Mouse (Mus musculus): ENCODE measurements around the gene Slc2a10. TPM values are rescaled to one million over a fixed set of nuclear protein-coding genes. Genes with fewer than 3 reads are reported as not detected.
"Not testable (repeated sequence)": the region's sequence is repeated elsewhere in the genome, so short reads cannot be mapped to it uniquely, and the experiment has no call there.

The Slc2a10 gene
- total RNA-seq, 2 experiments from 2014 or later: not detected

GRCm38 (mm10) chr2:165497706-165498275 lies 5.8 kb upstream of the Slc2a10 start:
- ATAC-seq (ENCODE audit: poor library complexity, severe bottlenecking): no peak

- no peak for ATAC-seq (ENCODE audit: poor library complexity, severe bottlenecking)
Measured at GRCm38 (mm10) chr2:165498816-165499215, 4.8 kb upstream of the Slc2a10 start.

GRCm38 (mm10) chr2:165509686-165510085 lies 6.1 kb downstream of the Slc2a10 start:
- no peak for ATAC-seq (ENCODE audit: poor library complexity, severe bottlenecking)

- no peak for ATAC-seq (ENCODE audit: poor library complexity, severe bottlenecking)
Measured at GRCm38 (mm10) chr2:165510466-165510865, 6.9 kb downstream of the Slc2a10 start.

- not testable (repeated sequence) for ATAC-seq (ENCODE audit: poor library complexity, severe bottlenecking)
Measured at GRCm38 (mm10) chr2:165510914-165511458, 7.4 kb downstream of the Slc2a10 start.

- ATAC-seq (ENCODE audit: poor library complexity, severe bottlenecking): not testable (repeated sequence)
Measured at GRCm38 (mm10) chr2:165511530-165511929, 7.9 kb downstream of the Slc2a10 start.

GRCm38 (mm10) chr2:165512426-165512825 lies 8.8 kb downstream of the Slc2a10 start:
- ATAC-seq (ENCODE audit: poor library complexity, severe bottlenecking): no peak

GRCm38 (mm10) chr2:165512870-165513600 lies 9.4 kb downstream of the Slc2a10 start:
- no peak for ATAC-seq (ENCODE audit: poor library complexity, severe bottlenecking)

- ATAC-seq (ENCODE audit: poor library complexity, severe bottlenecking): no peak
Measured at GRCm38 (mm10) chr2:165515178-165515728, 11.7 kb downstream of the Slc2a10 start.

- no peak for ATAC-seq (ENCODE audit: poor library complexity, severe bottlenecking)
Measured at GRCm38 (mm10) chr2:165525609-165526008, 22.0 kb downstream of the Slc2a10 start.

GRCm38 (mm10) chr2:165529106-165529505 lies 25.5 kb downstream of the Slc2a10 start:
- ATAC-seq (ENCODE audit: poor library complexity, severe bottlenecking): peak; percentile 54

GRCm38 (mm10) chr2:165533789-165534188 lies 30.2 kb downstream of the Slc2a10 start:
- no peak for ATAC-seq (ENCODE audit: poor library complexity, severe bottlenecking)

GRCm38 (mm10) chr2:165540975-165541374 lies 37.4 kb downstream of the Slc2a10 start:
- no peak for ATAC-seq (ENCODE audit: poor library complexity, severe bottlenecking)

- ATAC-seq (ENCODE audit: poor library complexity, severe bottlenecking): no peak
Measured at GRCm38 (mm10) chr2:165542939-165543669, 39.5 kb downstream of the Slc2a10 start.

GRCm38 (mm10) chr2:165543670-165544016 lies 40.1 kb downstream of the Slc2a10 start:
- no peak for ATAC-seq (ENCODE audit: poor library complexity, severe bottlenecking)

GRCm38 (mm10) chr2:165545687-165546086 lies 42.1 kb downstream of the Slc2a10 start:
- no peak for ATAC-seq (ENCODE audit: poor library complexity, severe bottlenecking)

GRCm38 (mm10) chr2:165546341-165546740 lies 42.8 kb downstream of the Slc2a10 start:
- ATAC-seq (ENCODE audit: poor library complexity, severe bottlenecking): no peak

GRCm38 (mm10) chr2:165547410-165547809 lies 43.8 kb downstream of the Slc2a10 start:
- no peak for ATAC-seq (ENCODE audit: poor library complexity, severe bottlenecking)

- no peak for ATAC-seq (ENCODE audit: poor library complexity, severe bottlenecking)
Measured at GRCm38 (mm10) chr2:165548627-165549026, 45.0 kb downstream of the Slc2a10 start.

GRCm38 (mm10) chr2:165550410-165550809 lies 46.8 kb downstream of the Slc2a10 start:
- ATAC-seq (ENCODE audit: poor library complexity, severe bottlenecking): not testable (repeated sequence)

- ATAC-seq (ENCODE audit: poor library complexity, severe bottlenecking): no peak
Measured at GRCm38 (mm10) chr2:165554066-165554465, 50.5 kb downstream of the Slc2a10 start.

All from megakaryocyte, adult 5-6 weeks (primary cell).